Mouse (Mus musculus): ENCODE measurements around the gene Ssna1. TPM values are rescaled to one million over a fixed set of nuclear protein-coding genes. Genes with fewer than 3 reads are reported as not detected.

Ssna1 gene
- total RNA-seq (2021): 10 to 100 TPM; 67.2 to 69.6 TPM

DNA sequence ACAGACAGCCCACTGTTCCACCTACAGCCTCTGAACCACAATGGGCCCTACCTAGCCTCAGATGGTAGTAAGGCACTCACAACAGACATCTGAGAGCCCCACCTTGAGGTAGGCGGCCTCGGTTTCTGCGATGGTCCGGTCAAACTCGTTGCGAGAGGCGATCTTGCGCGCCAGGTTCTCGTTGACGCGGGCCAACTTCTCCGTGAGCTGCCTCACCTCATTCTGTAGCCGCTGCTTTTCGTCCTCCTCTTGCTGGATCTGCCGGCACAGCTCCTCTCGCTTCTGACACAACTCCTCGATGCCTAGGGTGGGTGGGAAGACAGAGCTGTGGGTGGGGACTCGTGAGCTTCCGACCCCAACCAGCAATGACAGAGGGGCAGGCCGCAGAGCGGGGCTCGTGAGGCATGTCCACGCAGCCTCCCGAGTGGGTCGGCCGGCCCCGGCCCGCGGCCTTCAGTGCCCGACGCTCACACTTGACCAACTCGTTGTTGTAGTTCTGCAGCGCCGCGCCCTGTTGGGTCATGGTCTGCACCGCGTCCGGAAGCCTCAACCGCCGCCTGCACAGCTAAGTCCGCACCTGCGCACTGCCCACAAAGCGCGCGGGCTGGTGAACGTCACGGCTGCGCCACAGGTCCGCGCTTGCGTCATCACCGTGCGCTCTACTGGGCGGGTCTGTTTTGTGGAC is at the start of gene Ssna1, which contains the start of gene Anapc2:
Gene Ssna1 (minus strand): TSS at position 612 of the 685 bp plus-strand sequence.
Gene Anapc2 (plus strand): TSS at position 652 of the 685 bp plus-strand sequence.
- intact Hi-C loops (cut with DNase I): loop anchor here (1.0 to 5.0 kb wide), 3 partner anchors 9 to 80 kb away; partner anchors contain the start of gene Man1b1
- peak; percentile 98 to 99 for DNase-seq (ENCODE audit: low spot score in 2 of 2)

GRCm38 (mm10) chr2:25320084-25320483 is 47.8 kb upstream of the Ssna1 start:
- no peak for DNase-seq (ENCODE audit: low spot score in 2 of 2)
- intact Hi-C loops (cut with DNase I): no loop called here

DNA sequence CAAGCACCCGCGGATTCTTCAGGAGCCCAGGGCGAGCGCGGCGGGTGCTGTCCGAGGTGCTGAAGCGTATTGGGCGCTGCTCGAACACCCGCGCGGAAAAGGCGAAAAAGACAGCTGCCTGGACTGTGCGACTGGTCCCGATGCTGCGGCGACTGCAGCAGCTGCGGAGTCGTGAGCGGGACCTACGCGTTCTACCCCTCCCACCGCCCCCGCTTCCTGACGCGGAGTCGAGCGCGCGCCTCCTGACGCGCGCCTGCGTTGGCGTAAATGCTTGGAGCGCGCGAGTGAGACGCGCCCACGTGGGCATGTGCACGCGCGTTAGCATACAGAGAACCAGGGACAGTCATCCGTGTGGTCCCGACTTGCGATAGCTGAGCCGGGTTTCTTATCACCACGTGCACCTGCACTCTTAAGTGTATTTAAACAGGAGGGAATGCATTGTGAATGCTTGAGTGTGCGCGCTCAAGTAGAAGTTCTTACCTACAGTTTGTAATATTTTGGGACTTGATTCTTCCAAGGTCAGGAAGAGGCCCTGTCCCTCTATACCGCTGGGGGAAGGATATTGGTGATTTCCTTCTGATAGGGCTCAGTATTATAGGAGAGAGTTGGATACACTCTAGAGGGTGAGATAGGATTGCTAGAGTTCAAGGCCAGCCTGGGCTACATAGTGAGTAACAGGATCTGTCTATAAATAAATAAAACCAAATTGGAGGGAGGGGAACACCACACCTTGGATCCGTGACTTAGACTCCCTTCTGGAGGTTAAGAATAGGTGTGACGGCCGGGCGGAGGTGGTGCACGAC is 46.9 kb upstream of the Ssna1 start, which contains the start of gene Grin1:
Gene Grin1 (minus strand): TSS at position 217 of the 803 bp plus-strand sequence.
- DNase-seq (ENCODE audit: low spot score in 2 of 2): peak; percentile 92 to 96
- intact Hi-C loops (cut with DNase I): no loop called here

GRCm38 (mm10) chr2:25318119-25318966 is 46.1 kb upstream of the Ssna1 start:
- peak; percentile 60 to 85 for DNase-seq (ENCODE audit: low spot score in 2 of 2)
- intact Hi-C loops (cut with DNase I): no loop called here

- intact Hi-C loops (cut with DNase I): no loop called here
- DNase-seq (ENCODE audit: low spot score in 2 of 2): no peak
Observed at GRCm38 (mm10) chr2:25311491-25311891, 39.3 kb upstream of the Ssna1 start.

- no peak for DNase-seq (ENCODE audit: low spot score in 2 of 2)
- intact Hi-C loops (cut with DNase I): no loop called here
Observed at GRCm38 (mm10) chr2:25310969-25311368, 38.7 kb upstream of the Ssna1 start.

DNA sequence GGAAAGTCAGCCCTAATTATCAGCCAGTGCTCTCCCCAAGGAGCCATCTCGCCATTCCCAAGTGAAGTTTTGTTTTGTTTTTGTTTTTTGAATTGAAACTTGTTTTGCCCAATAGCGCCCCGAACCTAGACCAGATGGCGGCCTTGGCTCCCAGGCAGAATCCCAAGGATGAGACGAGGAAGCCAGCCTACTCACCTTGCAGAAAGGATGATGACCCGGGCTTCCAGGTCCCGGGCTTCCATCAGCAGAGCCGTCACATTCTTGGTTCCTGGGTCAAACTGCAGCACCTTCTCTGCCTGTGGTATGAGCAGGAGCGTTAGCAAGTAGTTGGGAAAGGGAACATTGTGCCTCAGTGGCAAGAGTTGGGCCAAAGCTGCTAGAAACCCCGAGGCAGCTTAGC is 37.9 kb upstream of the Ssna1 start:
- intact Hi-C loops (cut with DNase I): no loop called here
- no peak for DNase-seq (ENCODE audit: low spot score in 2 of 2)

- DNase-seq (ENCODE audit: low spot score in 2 of 2): no peak
- intact Hi-C loops (cut with DNase I): no loop called here
Observed at GRCm38 (mm10) chr2:25305587-25306359, 33.5 kb upstream of the Ssna1 start.

DNA sequence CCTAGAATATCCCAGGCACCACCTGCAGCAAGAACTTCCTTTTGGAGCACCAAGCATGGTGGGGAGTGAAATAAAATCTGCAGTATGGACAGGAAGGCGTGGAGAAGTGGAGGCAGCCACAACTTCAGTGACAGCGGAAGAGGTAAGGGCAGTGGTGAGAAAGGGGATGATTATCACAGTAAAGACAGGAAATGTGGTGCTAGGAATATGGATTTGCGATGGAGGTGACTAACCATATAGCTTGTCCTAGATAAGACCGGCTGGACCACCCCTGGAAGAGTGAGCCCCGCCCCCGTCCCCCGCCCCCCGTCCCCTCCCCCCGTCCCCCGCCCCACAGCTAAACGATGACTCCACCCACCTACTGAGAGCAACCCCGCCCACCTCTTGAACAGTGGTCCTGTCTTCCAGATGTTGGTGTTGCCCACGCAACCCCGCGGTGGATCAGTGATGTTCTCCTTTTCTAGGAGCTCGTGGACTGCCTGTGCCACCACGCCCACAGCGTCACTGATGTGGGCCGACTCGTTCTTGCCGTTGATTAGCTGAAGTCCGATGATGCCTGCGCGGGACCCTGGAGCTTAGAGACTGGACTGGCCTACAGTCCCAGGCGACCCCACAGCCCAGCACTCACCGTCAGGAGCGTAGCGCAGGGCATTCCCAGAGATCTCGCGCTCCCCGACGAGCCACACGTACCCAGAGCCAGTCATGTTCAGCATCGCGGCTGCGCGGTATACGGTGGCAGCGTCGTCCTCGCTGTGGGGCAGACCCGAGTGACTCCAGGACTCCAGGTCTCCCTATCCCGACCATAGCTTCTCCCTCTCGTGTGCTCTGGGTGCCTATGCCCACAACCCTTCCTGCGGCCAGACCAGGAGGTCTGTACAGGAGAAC is 32.7 kb upstream of the Ssna1 start:
- intact Hi-C loops (cut with DNase I): no loop called here
- DNase-seq (ENCODE audit: low spot score in 2 of 2): no peak

DNA sequence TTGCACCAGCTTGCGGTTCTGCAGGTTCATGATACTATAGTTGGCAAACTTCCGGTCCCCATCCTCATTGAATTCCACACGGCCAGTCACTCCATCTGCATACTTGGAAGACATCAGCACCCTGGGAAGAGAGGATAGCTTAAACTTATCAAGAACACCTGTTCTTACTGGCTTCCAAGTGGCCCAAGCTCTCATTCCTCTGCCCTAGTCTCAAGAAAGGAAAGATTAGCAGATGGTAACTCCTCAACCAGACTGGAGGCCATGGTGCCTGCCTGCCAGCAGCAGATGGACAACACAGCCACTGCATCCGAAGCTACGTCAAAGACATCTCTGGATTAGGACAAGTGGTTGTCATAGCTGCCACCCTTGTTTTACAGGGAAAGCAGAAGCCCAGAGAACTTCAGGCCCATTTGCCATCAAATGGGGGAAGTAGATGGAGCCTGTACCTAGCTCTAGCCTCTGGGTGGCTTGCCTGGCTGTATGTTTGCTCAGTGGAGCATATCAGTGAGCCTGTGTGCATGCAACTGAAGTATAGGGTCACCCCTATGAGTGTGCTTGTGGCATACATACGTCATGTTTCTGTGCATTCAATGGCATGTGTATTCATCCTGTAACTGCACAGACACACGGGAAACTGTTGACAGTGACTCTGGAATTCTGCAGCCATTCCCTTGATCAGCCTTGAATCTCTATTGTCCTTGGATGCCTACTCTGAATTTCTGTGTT is 31.9 kb upstream of the Ssna1 start:
- intact Hi-C loops (cut with DNase I): no loop called here
- DNase-seq (ENCODE audit: low spot score in 2 of 2): peak in 1 of 2 experiments; percentile 59

GRCm38 (mm10) chr2:25303452-25303851 is 31.2 kb upstream of the Ssna1 start:
- intact Hi-C loops (cut with DNase I): no loop called here

GRCm38 (mm10) chr2:25298046-25298445 is 25.8 kb upstream of the Ssna1 start:
- DNase-seq (ENCODE audit: low spot score in 2 of 2): no peak
- intact Hi-C loops (cut with DNase I): no loop called here

More at GRCm38 (mm10) chr2:25303452-25303851, 31.2 kb upstream of the Ssna1 start:
- DNase-seq (ENCODE audit: low spot score in 2 of 2): no peak

DNA sequence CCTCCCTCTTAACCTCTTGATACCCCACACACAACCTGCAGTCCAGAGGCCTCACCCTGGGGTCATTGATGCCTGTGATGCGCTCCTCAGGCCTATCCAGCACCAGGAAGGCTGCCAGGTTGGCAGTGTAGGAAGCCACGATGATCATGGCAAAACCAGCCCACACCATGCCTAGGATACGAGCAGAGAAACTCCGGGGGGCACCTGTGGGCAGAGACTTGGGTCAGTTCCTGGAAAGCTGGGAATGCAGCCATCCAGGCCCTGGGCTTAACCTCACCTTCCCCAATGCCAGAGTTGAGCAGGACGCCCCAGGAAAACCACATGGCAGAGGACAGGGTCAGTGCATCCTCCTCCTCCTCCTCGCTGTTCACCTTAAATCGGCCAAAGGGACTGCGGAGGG is 24.9 kb upstream of the Ssna1 start:
- no peak for DNase-seq (ENCODE audit: low spot score in 2 of 2)
- intact Hi-C loops (cut with DNase I): no loop called here

DNA sequence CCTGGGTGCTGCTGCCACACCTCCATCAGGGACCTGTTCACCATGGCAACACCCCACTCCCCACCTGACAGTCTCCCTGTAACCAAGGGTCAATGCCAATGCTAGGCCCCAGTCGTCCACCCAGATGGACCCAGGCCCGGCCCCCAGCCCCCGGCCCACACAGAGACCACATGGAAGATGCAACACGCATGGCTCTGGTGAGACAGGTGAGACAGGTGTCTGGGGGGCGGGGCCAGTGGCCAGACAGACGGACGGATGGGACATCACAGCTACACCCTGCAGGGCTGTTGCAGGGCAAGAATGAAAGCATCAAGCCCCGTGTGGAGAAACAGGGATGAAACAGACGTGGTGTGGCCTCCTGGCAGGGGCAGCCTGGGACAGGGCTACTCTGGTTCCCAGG is 21.5 kb upstream of the Ssna1 start:
- intact Hi-C loops (cut with DNase I): no loop called here
- DNase-seq (ENCODE audit: low spot score in 2 of 2): no peak

DNA sequence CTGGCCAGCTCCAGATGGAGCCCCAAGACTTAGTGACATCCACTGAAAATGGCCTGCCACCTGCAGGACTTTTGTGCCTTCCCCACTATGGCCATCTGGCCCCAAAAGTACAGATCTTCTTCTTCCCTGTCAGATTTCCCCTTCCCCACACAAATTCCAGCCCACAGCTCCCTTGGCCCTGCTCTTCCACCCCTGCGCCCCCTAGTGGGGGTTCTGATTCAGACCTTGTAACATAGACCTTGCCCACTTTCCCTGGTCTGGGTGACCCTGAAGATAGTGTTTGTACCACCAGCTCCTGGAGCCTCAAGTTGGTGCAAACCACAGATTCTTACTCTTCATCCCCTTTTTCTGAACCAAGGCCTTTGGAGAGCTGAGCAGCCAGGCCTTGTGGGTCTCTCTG is 20.6 kb upstream of the Ssna1 start:
- intact Hi-C loops (cut with DNase I): no loop called here
- peak in 1 of 2 experiments; percentile 59 for DNase-seq (ENCODE audit: low spot score in 2 of 2)

DNA sequence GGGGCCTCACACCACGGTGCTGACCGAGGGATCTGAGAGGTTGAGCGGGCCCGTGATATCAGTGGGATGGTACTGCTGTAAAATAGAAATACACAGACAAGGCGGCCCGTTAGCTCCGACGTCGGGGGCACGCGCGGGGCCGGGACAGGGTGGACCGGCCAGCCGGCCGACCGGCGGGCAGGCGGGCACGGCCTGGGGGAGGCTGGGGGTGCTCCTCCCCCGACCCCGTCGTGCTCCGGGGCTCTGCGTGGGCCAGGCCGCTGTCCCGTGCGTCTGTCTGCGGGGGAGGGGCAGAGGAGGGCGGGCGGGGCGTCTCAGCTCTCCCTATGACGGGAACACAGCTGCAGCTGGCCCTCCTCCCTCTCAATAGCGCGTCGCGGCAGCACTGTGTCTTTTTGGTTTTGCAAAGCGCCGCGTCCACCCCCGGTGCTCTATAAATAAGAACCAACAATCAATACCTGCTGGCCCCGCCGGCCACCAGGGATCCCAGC is 19.9 kb upstream of the Ssna1 start:
- intact Hi-C loops (cut with DNase I): no loop called here
- DNase-seq (ENCODE audit: low spot score in 2 of 2): peak in 1 of 2 experiments; percentile 68
